Mouse (Mus musculus): ENCODE results near the gene Crabp2. TPM values are rescaled to one million over a fixed set of nuclear protein-coding genes. Genes with fewer than 3 reads are reported as not detected.
A peak's percentile ranks its signal among the peaks of the same experiment; 100 is the strongest.

Crabp2 gene
- total and polyA plus RNA-seq, 2 experiments from 2014 or later: 0.37 to 0.53 TPM

GRCm38 (mm10) chr3:87996971-87997614 lies 48.6 kb downstream of the Crabp2 start:
- Histone ChIP-seq H3K4me2 (ENCODE audit: low read depth, low read length) (peak overlapping the region; percentile 60), H3K9ac (replicated peaks; ENCODE audit: low read depth, low read length) (no peak overlapping the region), H3K9me3 (replicated peaks; ENCODE audit: control insufficient read depth, low read length) (no peaks in the 10 kb centered on the region), H3K4me3 (ENCODE audit: low read depth, low read length) (peak overlapping the region; percentile 46), H3K4me1 (ENCODE audit: control insufficient read depth, insufficient read depth) (peaks cover 4% of the 10 kb centered on the region), H3K27me3 (ENCODE audit: control insufficient read depth, insufficient read depth, low read length) (peaks cover 100% of the 10 kb centered on the region), H3K36me3 (replicated peaks; ENCODE audit: control insufficient read depth, insufficient read depth, low read length) (no peaks in the 10 kb centered on the region), H3K27ac (ENCODE audit: low read depth) (no peak overlapping the region)
- peak; percentile 42; the same call in 1 of the 2 replicates for ATAC-seq (ENCODE audit: insufficient read depth, low read depth)
- TF ChIP-seq EP300 (IDR thresholded peaks at IDR 0.05; ENCODE audit: low read depth): no peak
- no peak for TF ChIP-seq CTCF (IDR thresholded peaks at IDR 0.05; ENCODE audit: low read depth)
- 1% methylated on average over 47 of the region's 49 CpGs for WGBS
- no peak for DNase-seq (ENCODE audit: low spot score)

DNA sequence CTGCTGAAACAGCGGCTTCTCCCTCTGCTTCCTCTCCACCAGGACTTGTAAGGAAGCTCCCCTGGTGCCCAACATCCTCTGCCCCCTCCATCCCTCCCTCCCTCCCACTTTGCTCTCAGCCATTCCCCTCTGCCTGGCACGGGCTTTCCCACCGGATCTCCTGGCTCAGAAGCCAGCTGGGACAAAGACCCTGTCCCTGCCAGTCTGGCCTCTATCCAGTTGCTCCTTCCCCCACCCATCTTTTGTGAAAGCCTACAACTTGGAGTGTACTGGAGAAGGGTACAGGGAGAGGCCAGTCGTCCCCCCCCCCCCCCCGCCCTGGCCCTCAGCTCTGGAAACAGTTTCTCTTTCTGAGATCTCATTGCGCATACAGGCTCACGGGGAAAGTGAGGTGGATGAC lies 50.3 kb downstream of the Crabp2 start:
- ATAC-seq (ENCODE audit: insufficient read depth, low read depth) (no peak), DNase-seq (ENCODE audit: low spot score) (no peak)
- H3K4me2 ChIP-seq (ENCODE audit: low read depth, low read length): no peak overlapping the region
- TF ChIP-seq EP300 (IDR thresholded peaks at IDR 0.05; ENCODE audit: low read depth) (no peak), CTCF (IDR thresholded peaks at IDR 0.05; ENCODE audit: low read depth) (no peak)
- H3K4me3 ChIP-seq (ENCODE audit: low read depth, low read length): no peak overlapping the region
- H3K9me3 ChIP-seq (replicated peaks; ENCODE audit: control insufficient read depth, low read length): no peaks in the 10 kb centered on the region
- H3K27me3 ChIP-seq (ENCODE audit: control insufficient read depth, insufficient read depth, low read length): peaks cover 99% of the 10 kb centered on the region
- H3K36me3 ChIP-seq (replicated peaks; ENCODE audit: control insufficient read depth, insufficient read depth, low read length): no peaks in the 10 kb centered on the region
- H3K4me1 ChIP-seq (ENCODE audit: control insufficient read depth, insufficient read depth): peaks cover 9% of the 10 kb centered on the region
- H3K9ac ChIP-seq (replicated peaks; ENCODE audit: low read depth, low read length): no peak overlapping the region
- WGBS: 3% methylated on average over 7 of the region's 7 CpGs
- H3K27ac ChIP-seq (ENCODE audit: low read depth): no peak overlapping the region

DNA sequence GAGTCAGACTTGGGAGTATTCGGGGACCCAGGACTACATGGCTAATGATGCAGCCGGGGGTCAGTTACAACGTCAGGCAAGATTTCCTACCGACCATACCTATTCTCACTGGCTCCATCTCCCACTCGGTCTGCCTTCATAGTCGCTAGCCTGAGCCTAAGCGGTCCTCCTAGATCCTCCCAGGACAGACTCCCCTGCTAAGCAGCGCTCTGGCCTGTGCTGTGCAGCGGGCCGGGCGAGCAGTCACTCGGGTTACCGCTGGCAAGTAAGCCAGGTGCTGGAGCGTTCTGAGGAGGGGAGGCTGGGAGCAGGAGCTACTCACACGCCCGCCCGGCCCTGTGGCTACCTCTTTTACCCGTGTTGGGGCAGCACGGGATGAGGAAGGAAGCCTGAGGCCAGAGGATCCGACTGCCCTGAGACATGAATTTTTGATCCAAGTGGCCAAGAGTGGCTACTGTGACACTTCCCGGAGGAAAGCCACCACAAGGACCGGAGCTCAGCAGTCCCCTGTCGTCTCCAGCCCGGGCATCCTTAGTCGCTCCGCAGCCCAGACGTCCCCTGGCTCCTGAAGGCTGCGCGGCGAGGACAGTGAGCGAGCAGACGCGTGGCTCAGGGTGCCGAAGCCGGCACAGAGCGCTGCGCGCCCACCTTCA lies 50.9 kb downstream of the Crabp2 start:
- Histone ChIP-seq H3K4me3 (ENCODE audit: low read depth, low read length) (peak overlapping the region; percentile 45), H3K36me3 (replicated peaks; ENCODE audit: control insufficient read depth, insufficient read depth, low read length) (no peaks in the 10 kb centered on the region), H3K9me3 (replicated peaks; ENCODE audit: control insufficient read depth, low read length) (no peaks in the 10 kb centered on the region), H3K9ac (replicated peaks; ENCODE audit: low read depth, low read length) (no peak overlapping the region), H3K27ac (ENCODE audit: low read depth) (no peak overlapping the region), H3K27me3 (ENCODE audit: control insufficient read depth, insufficient read depth, low read length) (peaks cover 95% of the 10 kb centered on the region), H3K4me1 (ENCODE audit: control insufficient read depth, insufficient read depth) (peaks cover 9% of the 10 kb centered on the region), H3K4me2 (ENCODE audit: low read depth, low read length) (peak overlapping the region; percentile 58; the same call in 1 of the 2 replicates)
- no peak for ATAC-seq (ENCODE audit: insufficient read depth, low read depth)
- DNase-seq (ENCODE audit: low spot score): no peak
- 2% methylated on average over 38 of the region's 38 CpGs for WGBS
- TF ChIP-seq EP300 (IDR thresholded peaks at IDR 0.05; ENCODE audit: low read depth) (no peak), CTCF (IDR thresholded peaks at IDR 0.05; ENCODE audit: low read depth) (no peak)

DNA sequence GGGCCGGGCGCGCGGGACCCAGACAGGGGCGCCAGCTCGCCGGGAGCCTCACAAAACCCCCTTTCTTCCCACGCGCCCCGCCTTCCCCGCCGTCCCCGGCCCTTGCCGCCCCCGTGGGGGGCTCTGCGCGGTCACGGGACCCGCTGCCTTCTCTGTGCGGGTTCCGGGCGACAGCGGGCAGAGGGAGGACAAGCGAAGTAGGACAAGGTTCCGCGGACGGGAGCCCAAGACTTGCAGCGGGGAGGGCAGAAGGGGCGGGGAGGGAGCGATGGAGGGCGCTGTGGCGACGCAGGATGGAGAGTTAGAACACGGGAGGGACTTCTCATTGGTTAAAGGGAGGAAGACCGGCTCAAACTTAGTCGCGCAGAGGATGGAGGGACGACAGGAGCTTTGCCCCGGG lies 51.7 kb downstream of the Crabp2 start, which contains the start of gene Bcan:
Bcan (minus strand) TSS at position 50 of the 400 bp plus-strand sequence.
- DNase-seq (ENCODE audit: low spot score): no peak
- 2% methylated on average over 38 of the region's 39 CpGs for WGBS
- Histone ChIP-seq H3K4me2 (ENCODE audit: low read depth, low read length) (peak within 1 kb of the TSS; percentile 58), H3K27ac (ENCODE audit: low read depth) (no peak within 1 kb of the TSS), H3K4me3 (ENCODE audit: low read depth, low read length) (peak within 1 kb of the TSS; percentile 45), H3K9ac (replicated peaks; ENCODE audit: low read depth, low read length) (no peak within 1 kb of the TSS), H3K27me3 (ENCODE audit: control insufficient read depth, insufficient read depth, low read length) (peaks cover 87% of the 10 kb centered on the region), H3K9me3 (replicated peaks; ENCODE audit: control insufficient read depth, low read length) (no peaks in the 10 kb centered on the region), H3K36me3 (replicated peaks; ENCODE audit: control insufficient read depth, insufficient read depth, low read length) (no peaks in the 10 kb centered on the region), H3K4me1 (ENCODE audit: control insufficient read depth, insufficient read depth) (peaks cover 9% of the 10 kb centered on the region)
- no peak for ATAC-seq (ENCODE audit: insufficient read depth, low read depth)
- TF ChIP-seq CTCF (IDR thresholded peaks at IDR 0.05; ENCODE audit: low read depth): no peak
- no peak for TF ChIP-seq EP300 (IDR thresholded peaks at IDR 0.05; ENCODE audit: low read depth)

GRCm38 (mm10) chr3:88000816-88001595 lies 52.5 kb downstream of the Crabp2 start:
- 0 out of 2 replicates have a peak overlapping the region, but pooled peaks have one; percentile 45 for H3K4me3 ChIP-seq (ENCODE audit: low read depth, low read length)

More at GRCm38 (mm10) chr3:88000816-88001595, 52.5 kb downstream of the Crabp2 start:
- peaks cover 13% of the 10 kb centered on the region for H3K4me1 ChIP-seq (ENCODE audit: control insufficient read depth, insufficient read depth)
- no peak for TF ChIP-seq EP300 (IDR thresholded peaks at IDR 0.05; ENCODE audit: low read depth)
- no peak for TF ChIP-seq CTCF (IDR thresholded peaks at IDR 0.05; ENCODE audit: low read depth)
- H3K9me3 ChIP-seq (replicated peaks; ENCODE audit: control insufficient read depth, low read length): no peaks in the 10 kb centered on the region
- H3K9ac ChIP-seq (replicated peaks; ENCODE audit: low read depth, low read length): no peak overlapping the region
- H3K4me2 ChIP-seq (ENCODE audit: low read depth, low read length): no peak overlapping the region
- ATAC-seq (ENCODE audit: insufficient read depth, low read depth) (no peak), DNase-seq (ENCODE audit: low spot score) (no peak)
- peaks cover 78% of the 10 kb centered on the region for H3K27me3 ChIP-seq (ENCODE audit: control insufficient read depth, insufficient read depth, low read length)
- H3K27ac ChIP-seq (ENCODE audit: low read depth): no peak overlapping the region
- no peaks in the 10 kb centered on the region for H3K36me3 ChIP-seq (replicated peaks; ENCODE audit: control insufficient read depth, insufficient read depth, low read length)
- WGBS: 17% methylated on average over 11 of the region's 11 CpGs

Data from heart, postnatal 0 days (tissue).